Mouse (Mus musculus) T-cell, adult 2 months (primary cell): Measurements from ENCODE around the gene Tceal9.
"Not testable (repeated sequence)": the region's sequence is repeated elsewhere in the genome, so short reads cannot be mapped to it uniquely, and the experiment has no call there.

Source experiments
- DNase-seq: peaks from one replicate; pipeline ENCODE4 v3.0.0; 2022; ENCODE audit warnings: low spot score

The Tceal9 gene

GRCm38 (mm10) chrX:136270393-136271111 lies 25.7 kb downstream of the Tceal9 start:
- not testable (repeated sequence) for DNase-seq

GRCm38 (mm10) chrX:136274542-136274941 lies 29.7 kb downstream of the Tceal9 start:
- no peak for DNase-seq

DNA sequence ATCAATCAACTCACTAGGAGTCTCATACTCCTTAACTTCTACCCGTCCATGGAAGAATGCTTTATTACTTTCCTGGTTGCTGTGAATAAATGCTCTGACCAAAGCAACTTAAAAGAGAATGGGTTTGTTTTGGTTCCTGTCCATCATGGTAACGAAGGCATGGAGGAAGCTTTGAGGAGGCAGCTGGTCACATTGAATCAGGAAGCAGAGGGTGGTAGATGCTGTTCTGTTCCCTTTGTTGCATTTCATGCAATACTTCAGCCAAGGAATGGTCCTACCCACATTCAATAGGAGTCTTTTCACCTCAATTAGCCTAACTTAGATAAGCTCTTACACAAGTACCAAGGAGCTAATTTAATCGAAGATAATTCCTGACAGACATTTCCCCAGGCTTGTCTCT lies 30.5 kb downstream of the Tceal9 start:
- no peak for DNase-seq

GRCm38 (mm10) chrX:136277577-136277976 lies 32.7 kb downstream of the Tceal9 start:
- no peak for DNase-seq

- no peak for DNase-seq
These were observed 33.5 kb downstream of the Tceal9 start for GRCm38 (mm10) chrX:136278401-136278800.

- no peak for DNase-seq
These were observed 34.5 kb downstream of the Tceal9 start for GRCm38 (mm10) chrX:136279410-136279809.

DNA sequence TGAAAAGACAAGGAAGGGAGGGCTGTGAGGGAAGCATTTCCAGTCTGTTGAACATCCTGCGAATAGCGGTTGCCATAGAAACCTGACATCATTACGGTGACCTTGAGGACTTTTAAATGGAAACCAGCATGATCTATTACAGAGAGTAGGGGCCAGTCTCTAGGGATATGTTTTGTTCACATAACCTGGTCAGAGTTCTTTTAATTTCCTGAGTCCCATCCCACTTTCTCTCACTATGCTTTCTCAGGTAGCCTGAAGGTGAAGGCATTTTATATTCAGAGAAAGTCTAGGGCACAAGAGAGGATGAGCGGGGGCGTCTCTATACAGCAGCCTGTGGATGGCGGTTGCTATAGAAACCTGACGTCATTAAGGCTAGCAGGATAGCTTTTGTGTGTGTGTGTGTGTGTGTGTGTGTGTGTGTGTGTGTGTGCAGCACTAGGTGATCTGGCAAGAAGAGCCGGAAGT lies 46.0 kb downstream of the Tceal9 start:
- no peak for DNase-seq
